In genomic region chr16:97956011-97956410, GRCm38 (mm10) we compare ENCODE assay signal across 28 mouse cellular contexts.
"Had no signal": no experiment of that assay in that cellular context is flagged by ENCODE, and none has a peak within 500 bp of the region (broad histone marks: within the 10 kb centered on the region; RNA-seq: fewer than 3 reads in every experiment).

No protein-coding gene starts in this region.

- H3K9me3 ChIP-seq: heart, embryonic 12.5 days; heart, embryonic 13.5 days; heart, embryonic 15.5 days; hindbrain, embryonic 10.5 days; hindbrain, embryonic 12.5 days; hindbrain, embryonic 13.5 days; hindbrain, embryonic 15.5 days; intestine, embryonic 15.5 days; kidney, embryonic 15.5 days had no signal

- H3K4me1 ChIP-seq: intestine, embryonic 15.5 days had no signal

- H3K4me3 ChIP-seq: heart, embryonic 12.5 days; heart, embryonic 13.5 days; heart, embryonic 15.5 days; hindbrain, embryonic 10.5 days; hindbrain, embryonic 12.5 days; hindbrain, embryonic 13.5 days; hindbrain, embryonic 15.5 days; intestine, embryonic 15.5 days; kidney, embryonic 15.5 days; layer of hippocampus, adult 2 months; left cerebral cortex, adult 2 months had no signal

- H3K27ac ChIP-seq: heart, embryonic 13.5 days; heart, embryonic 15.5 days; hindbrain, embryonic 10.5 days; hindbrain, embryonic 12.5 days; hindbrain, embryonic 13.5 days; hindbrain, embryonic 14.5 days; hindbrain, embryonic 15.5 days; hindbrain, postnatal 0 days; intestine, embryonic 15.5 days; kidney, embryonic 15.5 days; kidney, postnatal 0 days; layer of hippocampus, adult 2 months; left cerebral cortex, adult 2 months had no signal

- DNase-seq: heart, postnatal 14 days; heart, postnatal 4 days; kidney, adult 11 months; kidney, adult 18-20 months; kidney, adult 2 months; kidney, adult 8-10 months; kidney, adult 9 months; kidney, postnatal 10 days; kidney, postnatal 14 days; kidney, postnatal 25 days; kidney, postnatal 36 days; kidney, postnatal 4 days; layer of hippocampus, adult 9-11 months; layer of hippocampus, postnatal 36 days had no signal

- H3K27me3 ChIP-seq: hindbrain, embryonic 12.5 days; hindbrain, embryonic 13.5 days; hindbrain, embryonic 15.5 days; intestine, embryonic 15.5 days; kidney, embryonic 15.5 days had no signal
